ENCODE assay signal across 23 mouse cellular contexts in genomic region chr14:55842794-55843193, GRCm38 (mm10). TPM values are rescaled to one million over a fixed set of nuclear protein-coding genes. Genes with fewer than 3 reads are reported as not detected.
A peak's percentile ranks its signal among the peaks of the same experiment; 100 is the strongest.
DNase-seq lines count a peak whose midpoint lies in the region; ATAC-seq and TF ChIP-seq lines count a peak whose summit lies in the region.
"Had no signal": no experiment of that assay in that cellular context is flagged by ENCODE, and none has a peak within 500 bp of the region (broad histone marks: within the 10 kb centered on the region; RNA-seq: fewer than 3 reads in every experiment).

No protein-coding gene starts in this region.

- H3K79me2 ChIP-seq in MEL (ENCODE audit: control insufficient read depth, insufficient read depth, low read length, poor library complexity) = no peaks in the 10 kb centered on the region

- no peak overlapping the region for H3K9ac ChIP-seq in lung, postnatal 0 days (replicated peaks; ENCODE audit: low read depth)
- H3K9ac ChIP-seq in MEL (ENCODE audit: control insufficient read depth, low read depth, low read length, poor library complexity, severe bottlenecking) = no peak overlapping the region
- H3K9ac ChIP-seq: embryonic facial prominence, embryonic 12.5 days; hindbrain, embryonic 14.5 days; stomach, embryonic 15.5 days had no signal

- peak; percentile 18 for DNase-seq in kidney, adult 2 months
- no peak for DNase-seq in kidney, adult 18-20 months
- no peak for DNase-seq in lung, postnatal 0 days (ENCODE audit: low spot score)
- DNase-seq in lung, adult 18-20 months = no peak
- DNase-seq in MEL (ENCODE audit: low read depth, low spot score) = no peak
- peak; percentile 18 for DNase-seq in lung, postnatal 25 days (ENCODE audit: low spot score)
- DNase-seq: cerebellum, adult 8-10 months; heart, postnatal 14 days; kidney, adult 8-10 months; kidney, postnatal 4 days; layer of hippocampus, postnatal 36 days; left cerebral cortex, postnatal 4 days; midbrain, embryonic 14.5 days; spleen, adult 18-20 months had no signal

- no peak for TF ChIP-seq EP300 in lung, postnatal 0 days (IDR thresholded peaks at IDR 0.05)
- no peak for TF ChIP-seq EP300 in MEL (IDR thresholded peaks at IDR 0.05; ENCODE audit: low read depth in 1 of 2, low read length in 2 of 2)

- H3K4me2 ChIP-seq in lung, postnatal 0 days (replicated peaks; ENCODE audit: low read depth, low read length) = no peak overlapping the region
- H3K4me2 ChIP-seq: embryonic facial prominence, embryonic 12.5 days; hindbrain, embryonic 14.5 days; stomach, embryonic 15.5 days had no signal

- no peak overlapping the region for H3K4me3 ChIP-seq in kidney, adult 2 months (ENCODE audit: insufficient read depth, low read depth, low read length)
- no peak overlapping the region for H3K4me3 ChIP-seq in lung, postnatal 0 days (ENCODE audit: low read depth, low read length)
- no peak overlapping the region for H3K4me3 ChIP-seq in MEL (ENCODE audit: control insufficient read depth in 1 of 2, insufficient read depth in 1 of 2, low read depth in 2 of 2, low read length in 2 of 2)
- H3K4me3 ChIP-seq: embryonic facial prominence, embryonic 12.5 days; stomach, embryonic 15.5 days had no signal

- H3K4me1 ChIP-seq in kidney, adult 2 months (ENCODE audit: control insufficient read depth, insufficient read depth, low read length) = peaks cover 6% of the 10 kb centered on the region; the same call in 1 of the 2 replicates
- H3K4me1 ChIP-seq in lung, postnatal 0 days (ENCODE audit: insufficient read depth, low read depth, low read length) = no peaks in the 10 kb centered on the region
- no peaks in the 10 kb centered on the region for H3K4me1 ChIP-seq in MEL (ENCODE audit: control insufficient read depth in 1 of 2, insufficient read depth in 2 of 2, low read length in 2 of 2)
- H3K4me1 ChIP-seq: embryonic facial prominence, embryonic 12.5 days; stomach, embryonic 15.5 days had no signal

- no peaks in the 10 kb centered on the region for H3K36me3 ChIP-seq in kidney, adult 2 months (ENCODE audit: control insufficient read depth, insufficient read depth, low read length)
- no peaks in the 10 kb centered on the region for H3K36me3 ChIP-seq in lung, postnatal 0 days (ENCODE audit: insufficient read depth, low read length)
- no peaks in the 10 kb centered on the region for H3K36me3 ChIP-seq in MEL (ENCODE audit: control insufficient read depth in 1 of 2, insufficient read depth in 2 of 2, low read length in 2 of 2)
- H3K36me3 ChIP-seq: embryonic facial prominence, embryonic 12.5 days; stomach, embryonic 15.5 days had no signal

- peak; percentile 24; the same call in 1 of the 2 replicates for TF ChIP-seq CTCF in kidney, adult 2 months (conservative IDR thresholded peaks at IDR 0.05; ENCODE audit: insufficient read depth, insufficient read length, low read depth, low read length)
- TF ChIP-seq CTCF in lung, postnatal 0 days (IDR thresholded peaks at IDR 0.05) = peak; percentile 53
- peak in 2 of 3 experiments; percentile 12 to 36; a peak in 3 of 6 replicates for TF ChIP-seq CTCF in MEL (IDR thresholded peaks at IDR 0.05 in 2 of 3, conservative IDR thresholded peaks at IDR 0.05 in 1 of 3; ENCODE audit: control insufficient read depth in 1 of 3, insufficient read depth in 1 of 3, low read depth in 2 of 3, low read length in 3 of 3, poor library complexity in 1 of 3, severe bottlenecking in 1 of 3)

- no peak for TF ChIP-seq POLR2A in kidney, adult 2 months (IDR thresholded peaks at IDR 0.05; ENCODE audit: low read depth, low read length)
- TF ChIP-seq POLR2A in MEL (IDR thresholded peaks at IDR 0.05; ENCODE audit: control insufficient read depth in 1 of 2, insufficient read depth in 1 of 2, low read depth in 1 of 2, low read length in 2 of 2, poor library complexity in 1 of 2) = no peak

- H3K27ac ChIP-seq in kidney, adult 2 months (ENCODE audit: insufficient read depth, low read depth, low read length) = no peak overlapping the region
- H3K27ac ChIP-seq in lung, postnatal 0 days (ENCODE audit: low read length) = no peak overlapping the region
- no peak overlapping the region for H3K27ac ChIP-seq in MEL (ENCODE audit: control insufficient read depth, low read depth, low read length)
- H3K27ac ChIP-seq: embryonic facial prominence, embryonic 12.5 days; hindbrain, embryonic 14.5 days; stomach, embryonic 15.5 days had no signal

- H3K27me3 ChIP-seq in kidney, adult 2 months (replicated peaks; ENCODE audit: control insufficient read depth, insufficient read depth, low read length) = no peaks in the 10 kb centered on the region
- no peaks in the 10 kb centered on the region for H3K27me3 ChIP-seq in lung, postnatal 0 days (replicated peaks; ENCODE audit: insufficient read depth, low read length)
- peaks cover 2 to 5% of the 10 kb centered on the region in 2 experiments; a peak in 1 of 4 replicates for H3K27me3 ChIP-seq in MEL (ENCODE audit: control insufficient read depth in 1 of 2, insufficient read depth in 2 of 2, low read length in 2 of 2)
- H3K27me3 ChIP-seq: embryonic facial prominence, embryonic 12.5 days; stomach, embryonic 15.5 days had no signal

- H3K9me3 ChIP-seq in lung, postnatal 0 days (ENCODE audit: low read length) = no peaks in the 10 kb centered on the region
- no peaks in the 10 kb centered on the region for H3K9me3 ChIP-seq in MEL (replicated peaks; ENCODE audit: insufficient read depth, low read length)
- H3K9me3 ChIP-seq: embryonic facial prominence, embryonic 12.5 days; stomach, embryonic 15.5 days had no signal

- ATAC-seq in lung, postnatal 0 days = no peak
- no peak for ATAC-seq in frontal cortex, adult (ENCODE audit: low TSS enrichment)
- ATAC-seq in activated CD4-positive, CD25-positive, alpha-beta regulatory T cell, adult 4 months = no peak
- ATAC-seq: forebrain, embryonic 16.5 days had no signal

- TF ChIP-seq RAD21 in MEL (IDR thresholded peaks at IDR 0.05; ENCODE audit: low read depth, low read length) = no peak; the same call in 1 of the 2 replicates

- 89% methylated on average over 4 of the region's 4 CpGs for WGBS in kidney, adult 2 months
- 82% methylated on average over 4 of the region's 4 CpGs for WGBS in lung, postnatal 0 days

TF ChIP-seq in MEL, 35 proteins besides CTCF, POLR2A, EP300 and RAD21:
- TF ChIP-seq SIN3A (IDR thresholded peaks at IDR 0.05; ENCODE audit: low read length) = no peak
- TF ChIP-seq SMC3 (IDR thresholded peaks at IDR 0.05; ENCODE audit: low read depth, low read length) = peak; percentile 32; the same call in 1 of the 2 replicates

RNA-seq across cellular contexts. Expression of gene Nynrin, which starts 11.0 kb away (rescaled TPM):
- 6.6 and 7.6 TPM in 2 replicates for polyA plus RNA-seq in kidney, adult 2 months (2012; rRNA removed)
- polyA plus RNA-seq in lung, postnatal 0 days (2015; fragmentation: Nextera tagmentation; extraction: Ambion mirVana) = 4.2 and 4.7 TPM in 2 replicates
- total RNA-seq in MEL (2012; rRNA removed) = not detected in 2 replicates
- polyA plus RNA-seq in MEL (2012; ENCODE audit: insufficient read depth in 1 of 2, insufficient read length in 2 of 2, low read depth in 1 of 2, low replicate concordance in 2 of 2, missing spikeins in 1 of 2) = not detected
- polyA plus RNA-seq in activated CD4-positive, CD25-positive, alpha-beta regulatory T cell, adult 4 months (2017; shearing (Covaris generic)) = under 1 TPM in 1 of 2 experiments, not detected in 1; 0.08 TPM

RNA-seq across cellular contexts. Expression of gene Nfatc4, which starts 19.9 kb away (rescaled TPM):
- 4.3 and 5.0 TPM in 2 replicates for polyA plus RNA-seq in kidney, adult 2 months (2012; rRNA removed)
- 17.1 and 18.1 TPM in 2 replicates for polyA plus RNA-seq in lung, postnatal 0 days (2015; fragmentation: Nextera tagmentation; extraction: Ambion mirVana)
- 0.20 and 0.27 TPM in 2 replicates for total RNA-seq in MEL (2012; rRNA removed)
- polyA plus RNA-seq in MEL (2012; ENCODE audit: insufficient read depth in 1 of 2, insufficient read length in 2 of 2, low read depth in 1 of 2, low replicate concordance in 2 of 2, missing spikeins in 1 of 2) = under 1 TPM in 1 of 2 experiments, not detected in 1; 0.71 TPM
- not detected for polyA plus RNA-seq in activated CD4-positive, CD25-positive, alpha-beta regulatory T cell, adult 4 months (2017; shearing (Covaris generic))
- total RNA-seq: common myeloid progenitor, adult 5-6 weeks; megakaryocyte progenitor cell, adult 5-6 weeks had no signal

RNA-seq across cellular contexts. Expression of gene Cbln3, which starts 41.4 kb away (rescaled TPM):
- 0.08 and 0.13 TPM in 2 replicates for polyA plus RNA-seq in kidney, adult 2 months (2012; rRNA removed)
- 0.26 and 0.44 TPM in 2 replicates for polyA plus RNA-seq in lung, postnatal 0 days (2015; fragmentation: Nextera tagmentation; extraction: Ambion mirVana)
- not detected in 2 replicates for total RNA-seq in MEL (2012; rRNA removed)
- polyA plus RNA-seq in MEL (2012; ENCODE audit: insufficient read depth in 1 of 2, insufficient read length in 2 of 2, low read depth in 1 of 2, low replicate concordance in 2 of 2, missing spikeins in 1 of 2) = under 1 TPM in 1 of 2 experiments, not detected in 1; 0.19 TPM
- polyA plus RNA-seq in activated CD4-positive, CD25-positive, alpha-beta regulatory T cell, adult 4 months (2017; shearing (Covaris generic)) = under 1 TPM in 1 of 2 experiments, not detected in 1; 0.24 TPM
- total RNA-seq: common myeloid progenitor, adult 5-6 weeks; gastrocnemius, adult 8-10 months; megakaryocyte progenitor cell, adult 5-6 weeks had no signal

RNA-seq across cellular contexts. Expression of gene Khnyn, which starts 42.0 kb away (rescaled TPM):
- polyA plus RNA-seq in kidney, adult 2 months (2012; rRNA removed) = 11.1 and 11.9 TPM in 2 replicates
- polyA plus RNA-seq in lung, postnatal 0 days (2015; fragmentation: Nextera tagmentation; extraction: Ambion mirVana) = 10.1 and 11.7 TPM in 2 replicates
- 5.2 and 6.0 TPM in 2 replicates for total RNA-seq in MEL (2012; rRNA removed)
- 10 to 100 TPM in 1 of 2 experiments, not detected in 1; 13.3 TPM for polyA plus RNA-seq in MEL (2012; ENCODE audit: insufficient read depth in 1 of 2, insufficient read length in 2 of 2, low read depth in 1 of 2, low replicate concordance in 2 of 2, missing spikeins in 1 of 2)
- polyA plus RNA-seq in activated CD4-positive, CD25-positive, alpha-beta regulatory T cell, adult 4 months (2017; shearing (Covaris generic)) = 10 to 100 TPM in 1 of 2 experiments, 1 to 10 TPM in 1; 9.9 to 11.6 TPM

RNA-seq across cellular contexts. Expression of gene Ripk3, which starts 54.1 kb away (rescaled TPM):
- polyA plus RNA-seq in kidney, adult 2 months (2012; rRNA removed) = 3.5 and 4.7 TPM in 2 replicates
- polyA plus RNA-seq in lung, postnatal 0 days (2015; fragmentation: Nextera tagmentation; extraction: Ambion mirVana) = 16.2 and 24.2 TPM in 2 replicates
- total RNA-seq in MEL (2012; rRNA removed) = 67.1 and 77.4 TPM in 2 replicates
- polyA plus RNA-seq in MEL (2012; ENCODE audit: insufficient read depth in 1 of 2, insufficient read length in 2 of 2, low read depth in 1 of 2, low replicate concordance in 2 of 2, missing spikeins in 1 of 2) = 100 to 1,000 TPM; 123 to 124 TPM
- 10 to 100 TPM; 94.3 to 99.3 TPM for polyA plus RNA-seq in activated CD4-positive, CD25-positive, alpha-beta regulatory T cell, adult 4 months (2017; shearing (Covaris generic))

Comparison
In these comparisons a context has a peak if more than half of its experiments do, and no peak if none do; other contexts are left out.
1. DNase-seq: peak in kidney, adult 2 months (single experiment) and lung, postnatal 25 days (single experiment); none in kidney, adult 18-20 months (single experiment), lung, postnatal 0 days (single experiment), lung, adult 18-20 months (0 of 2) and MEL (single experiment).
2. Peak in every context shown above with its lines, with median percentiles within 50 percentile points of each other: CTCF ChIP-seq.